Mouse (Mus musculus) adrenal gland, adult 2 months (tissue): ENCODE data around the gene Dek. TPM values are rescaled to one million over a fixed set of nuclear protein-coding genes. Genes with fewer than 3 reads are reported as not detected.

Source experiments
- DNase-seq: peaks from one replicate; pipeline ENCODE4 v3.0.0; 2021
- polyA plus RNA-seq: library from polyadenylated mRNA; depleted of rRNA; stranded (reverse); fragments of >200 nt; gene quantifications from 2 replicates; pipeline ENCODE4 v1.2.3, GENCODE M21; 2012; rRNA removed
- total RNA-seq, 2 experiments: library from RNA; stranded (reverse); gene quantifications; 2 replicates each; pipeline ENCODE4 v1.2.3; 2021

Gene Dek
- total and polyA plus RNA-seq, 3 experiments, result 54.3 to 61.6 (median 60.7) TPM

- no peak for DNase-seq
These were observed 49.9 kb downstream of the Dek start for GRCm38 (mm10) chr13:47056126-47056525.

- DNase-seq, result no peak
These were observed 52.0 kb downstream of the Dek start for GRCm38 (mm10) chr13:47053971-47054370.

GRCm38 (mm10) chr13:47050009-47050408, 56.0 kb downstream of the Dek start:
- DNase-seq, result no peak

GRCm38 (mm10) chr13:47047996-47048395, 58.0 kb downstream of the Dek start:
- DNase-seq, result no peak

- no peak for DNase-seq
These were observed 61.4 kb downstream of the Dek start, which contains the start of gene Tpmt for GRCm38 (mm10) chr13:47044617-47044947. Gene Tpmt (minus strand): TSS chr13:47044737.

GRCm38 (mm10) chr13:47043833-47044616, 62.0 kb downstream of the Dek start:
- no peak for DNase-seq

GRCm38 (mm10) chr13:47043030-47043680, 62.8 kb downstream of the Dek start, which contains the start of gene Kdm1b:
Gene Kdm1b (plus strand): TSS chr13:47043499.
- peak; percentile 99 for DNase-seq

GRCm38 (mm10) chr13:47042024-47042633, 63.9 kb downstream of the Dek start:
- DNase-seq, result no peak

GRCm38 (mm10) chr13:47040061-47040460, 65.9 kb downstream of the Dek start:
- DNase-seq, result no peak

- DNase-seq, result no peak
These were observed 68.1 kb downstream of the Dek start for GRCm38 (mm10) chr13:47037946-47038345.

Other genes with a start within 250 kb of the Dek start
- gene Kif13a, start 176.3 kb downstream of the Dek start, total RNA-seq, result 10 to 100 TPM; 26.0 to 40.6 TPM
- gene Kif13a, start 176.3 kb downstream of the Dek start, polyA plus RNA-seq, result 13.6 and 13.7 TPM in 2 replicates
- 1 to 10 TPM; 3.1 to 7.5 TPM for gene Nhlrc1, start 91.4 kb downstream of the Dek start, total RNA-seq
- 10.5 and 13.3 TPM in 2 replicates for gene Nhlrc1, start 91.4 kb downstream of the Dek start, polyA plus RNA-seq
- 10 to 100 TPM in 1 of 2 experiments, 1 to 10 TPM in 1; 9.0 to 12.0 TPM for gene Kdm1b, start 62.7 kb downstream of the Dek start, total RNA-seq
- 4.8 and 5.0 TPM in 2 replicates for gene Kdm1b, start 62.7 kb downstream of the Dek start, polyA plus RNA-seq
- 1 to 10 TPM; 5.2 to 8.6 TPM for gene Tpmt, start 61.5 kb downstream of the Dek start, total RNA-seq
- gene Tpmt, start 61.5 kb downstream of the Dek start, polyA plus RNA-seq, result 1.2 and 1.4 TPM in 2 replicates
- 1 to 10 TPM; 2.8 to 5.3 TPM for gene Rnf144b, start 16.5 kb upstream of the Dek start, total RNA-seq
- gene Rnf144b, start 16.5 kb upstream of the Dek start, polyA plus RNA-seq, result 2.2 and 3.1 TPM in 2 replicates